Mouse (Mus musculus) gastrocnemius, postnatal 36 days (tissue): ENCODE measurements around the gene Adamtsl1. TPM values are rescaled to one million over a fixed set of nuclear protein-coding genes. Genes with fewer than 3 reads are reported as not detected.

Experiments
- DNase-seq, 2 experiments: peaks; one replicate each; pipeline ENCODE4 v3.0.0; 2022
- intact Hi-C: fragments of 180-260 bp; cut with DNase I; formaldehyde crosslinking; loops from one replicate; pipeline ENCODE4 v1.15.1; 2025
- long read RNA-seq, 2 experiments: library from polyadenylated mRNA; stranded (forward); transcript quantifications; one replicate each; pipeline ENCODE4 v2.0.0; 2021
- total RNA-seq, 2 experiments: library from RNA; stranded (reverse); gene quantifications; 2 replicates each; pipeline ENCODE4 v1.2.3; 2021

Gene Adamtsl1
- 1 to 10 TPM; 3.8 to 4.2 TPM for total RNA-seq
- long read RNA-seq, experiment 1, result 0 reads
- long read RNA-seq, experiment 2, partial matches to known transcripts, result 0 of 4 reads
- long read RNA-seq, experiment 2, other reads (novel, unspliced or antisense), result 2 of 4 reads

- intact Hi-C loops, result loop anchor here (10.0 kb wide), 1 partner anchor 109 kb away; no protein-coding TSS in a partner anchor
Measured at GRCm38 (mm10) chr4:85513792-85514191, at the start of gene Adamtsl1. Adamtsl1 (plus strand) TSS chr4:85514172.

GRCm38 (mm10) chr4:85483586-85483985 is 30.4 kb upstream of the Adamtsl1 start:
- DNase-seq, result no peak
- intact Hi-C loops, result no loop called here

More at GRCm38 (mm10) chr4:85513792-85514191, at the start of gene Adamtsl1:
- DNase-seq, result no peak

GRCm38 (mm10) chr4:85486316-85486946 is 27.5 kb upstream of the Adamtsl1 start:
- DNase-seq, result no peak
- intact Hi-C loops, result no loop called here

GRCm38 (mm10) chr4:85505718-85506117 is 8.3 kb upstream of the Adamtsl1 start:
- intact Hi-C loops, result loop anchor here (10.0 kb wide), 1 partner anchor 279 kb away; no protein-coding TSS in a partner anchor
- no peak for DNase-seq

GRCm38 (mm10) chr4:85506976-85507375 is 7.0 kb upstream of the Adamtsl1 start:
- intact Hi-C loops, result loop anchor here (10.0 kb wide), 1 partner anchor 278 kb away; no protein-coding TSS in a partner anchor

GRCm38 (mm10) chr4:85507491-85507890 is 6.5 kb upstream of the Adamtsl1 start:
- DNase-seq, result no peak
- intact Hi-C loops, result loop anchor here (10.0 kb wide), 1 partner anchor 277 kb away; no protein-coding TSS in a partner anchor

More at GRCm38 (mm10) chr4:85506976-85507375, 7.0 kb upstream of the Adamtsl1 start:
- no peak for DNase-seq

GRCm38 (mm10) chr4:85513288-85513687 is 684 bp upstream of the Adamtsl1 start:
- peak in 1 of 2 experiments; percentile 21 for DNase-seq
- intact Hi-C loops, result loop anchor here (10.0 kb wide), 1 partner anchor 108 kb away; no protein-coding TSS in a partner anchor

GRCm38 (mm10) chr4:85514205-85514681 is 271 bp downstream of the Adamtsl1 start:
- DNase-seq, result peak; percentile 14 to 25
- intact Hi-C loops, result loop anchor here (10.0 kb wide), 1 partner anchor 109 kb away; no protein-coding TSS in a partner anchor

- intact Hi-C loops, result no loop called here
- no peak for DNase-seq
Measured at GRCm38 (mm10) chr4:85526966-85527566, 13.1 kb downstream of the Adamtsl1 start.

- intact Hi-C loops, result no loop called here
Measured at GRCm38 (mm10) chr4:85529852-85530251, 15.9 kb downstream of the Adamtsl1 start.

GRCm38 (mm10) chr4:85539677-85540076 is 25.7 kb downstream of the Adamtsl1 start:
- DNase-seq, result no peak
- intact Hi-C loops, result no loop called here

More at GRCm38 (mm10) chr4:85529852-85530251, 15.9 kb downstream of the Adamtsl1 start:
- no peak for DNase-seq

- intact Hi-C loops, result no loop called here
Measured at GRCm38 (mm10) chr4:85543221-85543620, 29.2 kb downstream of the Adamtsl1 start.

GRCm38 (mm10) chr4:85554696-85555095 is 40.7 kb downstream of the Adamtsl1 start:
- intact Hi-C loops, result no loop called here
- DNase-seq, result no peak

More at GRCm38 (mm10) chr4:85543221-85543620, 29.2 kb downstream of the Adamtsl1 start:
- no peak for DNase-seq

- intact Hi-C loops, result no loop called here
- no peak for DNase-seq
Measured at GRCm38 (mm10) chr4:85559753-85560152, 45.8 kb downstream of the Adamtsl1 start.

- DNase-seq, result no peak
- intact Hi-C loops, result no loop called here
Measured at GRCm38 (mm10) chr4:85585426-85585825, 71.5 kb downstream of the Adamtsl1 start.

GRCm38 (mm10) chr4:85588928-85589327 is 75.0 kb downstream of the Adamtsl1 start:
- no peak for DNase-seq
- intact Hi-C loops, result no loop called here

- intact Hi-C loops, result no loop called here
- DNase-seq, result no peak
Measured at GRCm38 (mm10) chr4:85591037-85591436, 77.1 kb downstream of the Adamtsl1 start.

GRCm38 (mm10) chr4:85594159-85594558 is 80.2 kb downstream of the Adamtsl1 start:
- intact Hi-C loops, result no loop called here
- DNase-seq, result no peak

GRCm38 (mm10) chr4:85613331-85613730 is 99.4 kb downstream of the Adamtsl1 start:
- intact Hi-C loops, result no loop called here
- no peak for DNase-seq

GRCm38 (mm10) chr4:85618746-85619145 is 104.8 kb downstream of the Adamtsl1 start:
- DNase-seq, result no peak
- intact Hi-C loops, result no loop called here

- intact Hi-C loops, result no loop called here
- DNase-seq, result peak in 1 of 2 experiments; percentile 12
Measured at GRCm38 (mm10) chr4:85619261-85619660, 105.3 kb downstream of the Adamtsl1 start.
